Mouse (Mus musculus): ENCODE results near the gene Cdkl1. TPM values are rescaled to one million over a fixed set of nuclear protein-coding genes. Genes with fewer than 3 reads are reported as not detected.

The Cdkl1 gene
- total RNA-seq (2022) = 10 to 100 TPM; 11.8 to 17.0 (median 14.4) TPM

GRCm38 (mm10) chr12:69790530-69791505, at the start of gene Cdkl1:
Gene Cdkl1 (minus strand): TSS chr12:69791267.
- no peak for DNase-seq (ENCODE audit: low spot score)

- no peak for DNase-seq (ENCODE audit: low spot score)
Observed at GRCm38 (mm10) chr12:69838376-69838775, 47.3 kb upstream of the Cdkl1 start.

GRCm38 (mm10) chr12:69833982-69834604, 43.0 kb upstream of the Cdkl1 start:
- DNase-seq (ENCODE audit: low spot score) = no peak

GRCm38 (mm10) chr12:69831239-69831910, 40.3 kb upstream of the Cdkl1 start:
- no peak for DNase-seq (ENCODE audit: low spot score)

GRCm38 (mm10) chr12:69828214-69828613, 37.1 kb upstream of the Cdkl1 start:
- DNase-seq (ENCODE audit: low spot score) = no peak

GRCm38 (mm10) chr12:69824881-69825597, 34.0 kb upstream of the Cdkl1 start:
- no peak for DNase-seq (ENCODE audit: low spot score)

- DNase-seq (ENCODE audit: low spot score) = peak; percentile 32
Observed at GRCm38 (mm10) chr12:69814272-69814671, 23.2 kb upstream of the Cdkl1 start.

- DNase-seq (ENCODE audit: low spot score) = no peak
Observed at GRCm38 (mm10) chr12:69813596-69813995, 22.5 kb upstream of the Cdkl1 start.

- DNase-seq (ENCODE audit: low spot score) = peak; percentile 19
Observed at GRCm38 (mm10) chr12:69812986-69813385, 21.9 kb upstream of the Cdkl1 start.

- no peak for DNase-seq (ENCODE audit: low spot score)
Observed at GRCm38 (mm10) chr12:69811976-69812375, 20.9 kb upstream of the Cdkl1 start.

- DNase-seq (ENCODE audit: low spot score) = no peak
Observed at GRCm38 (mm10) chr12:69809439-69809838, 18.4 kb upstream of the Cdkl1 start.

GRCm38 (mm10) chr12:69807399-69807985, 16.4 kb upstream of the Cdkl1 start:
- DNase-seq (ENCODE audit: low spot score) = no peak

- no peak for DNase-seq (ENCODE audit: low spot score)
Observed at GRCm38 (mm10) chr12:69805148-69805547, 14.1 kb upstream of the Cdkl1 start.

- DNase-seq (ENCODE audit: low spot score) = no peak
Observed at GRCm38 (mm10) chr12:69804393-69805070, 13.5 kb upstream of the Cdkl1 start.

GRCm38 (mm10) chr12:69803196-69803595, 12.1 kb upstream of the Cdkl1 start:
- no peak for DNase-seq (ENCODE audit: low spot score)

- no peak for DNase-seq (ENCODE audit: low spot score)
Observed at GRCm38 (mm10) chr12:69800586-69800985, 9.5 kb upstream of the Cdkl1 start.

GRCm38 (mm10) chr12:69796311-69796710, 5.2 kb upstream of the Cdkl1 start:
- no peak for DNase-seq (ENCODE audit: low spot score)

- no peak for DNase-seq (ENCODE audit: low spot score)
Observed at GRCm38 (mm10) chr12:69789766-69790529, 1.1 kb downstream of the Cdkl1 start.

- DNase-seq (ENCODE audit: low spot score) = no peak
Observed at GRCm38 (mm10) chr12:69788380-69788779, 2.7 kb downstream of the Cdkl1 start.

- no peak for DNase-seq (ENCODE audit: low spot score)
Observed at GRCm38 (mm10) chr12:69785471-69785870, 5.6 kb downstream of the Cdkl1 start.
